Mouse (Mus musculus) limb, embryonic 14.5 days (tissue): ENCODE results near the gene Fgd4. TPM values are rescaled to one million over a fixed set of nuclear protein-coding genes. Genes with fewer than 3 reads are reported as not detected.
"Not testable (repeated sequence)": the region's sequence is repeated elsewhere in the genome, so short reads cannot be mapped to it uniquely, and the experiment has no call there.

Experiments used
- ATAC-seq: fragments of 200-750 bp; cut with Nextera tagmentation; 2 replicates; pipeline ENCODE4 v1.8.0; 2017; ENCODE audit warnings: low read depth, moderate number of reproducible peaks, moderate TSS enrichment; ENCODE audit not compliant: low FRiP score
- DNase-seq: peaks from one replicate; pipeline ENCODE4 v3.0.0-alpha.2; 2015; ENCODE audit warnings: low spot score
- H3K27ac ChIP-seq: fragments of 300-500 bp; sonication (generic); replicated peaks from 2 replicates; pipeline ENCODE4 v1.5.1; 2014; ENCODE audit warnings: low read depth, mild to moderate bottlenecking, low read length, moderate library complexity, mixed read lengths
- H3K27me3 ChIP-seq: fragments of 300-500 bp; sonication (generic); 2 replicates; pipeline ENCODE4 v1.6.1; 2014; ENCODE audit warnings: low read length, mixed read lengths; ENCODE audit not compliant: control insufficient read depth, insufficient read depth
- H3K36me3 ChIP-seq: fragments of 300-500 bp; sonication (generic); 2 replicates; pipeline ENCODE4 v1.6.1; 2014; ENCODE audit warnings: mild to moderate bottlenecking, low read length, moderate library complexity, mixed read lengths; ENCODE audit not compliant: control insufficient read depth, insufficient read depth
- H3K4me1 ChIP-seq: fragments of 300-500 bp; sonication (generic); 2 replicates; pipeline ENCODE4 v1.6.1; 2014; ENCODE audit warnings: antibody characterized with exemption, low read length, mixed read lengths; ENCODE audit not compliant: control insufficient read depth, insufficient read depth
- H3K4me2 ChIP-seq: fragments of 300-500 bp; sonication (generic); replicated peaks from 2 replicates; pipeline ENCODE4 v1.6.1; 2014; ENCODE audit warnings: low read depth, mild to moderate bottlenecking, low read length, moderate library complexity; ENCODE audit not compliant: severe bottlenecking
- H3K4me3 ChIP-seq: fragments of 300-500 bp; sonication (generic); replicated peaks from 2 replicates; pipeline ENCODE4 v1.5.1; 2014; ENCODE audit warnings: low read length
- H3K9ac ChIP-seq: fragments of 300-500 bp; sonication (generic); 2 replicates; pipeline ENCODE4 v1.6.1; 2014; ENCODE audit warnings: mild to moderate bottlenecking, low read depth, low read length, moderate library complexity; ENCODE audit not compliant: severe bottlenecking
- H3K9me3 ChIP-seq: fragments of 300-500 bp; sonication (generic); 2 replicates; pipeline ENCODE4 v1.6.1; 2016; ENCODE audit warnings: low read length; ENCODE audit not compliant: control insufficient read depth
- POLR2A ChIP-seq: fragments of 200-500 bp; IDR thresholded peaks from 2 replicates; pipeline ENCODE4 v1.8.0; 2012; ENCODE audit warnings: inconsistent platforms, mild to moderate bottlenecking, moderate library complexity, borderline replicate concordance; ENCODE audit not compliant: insufficient read depth, insufficient read length; ENCODE audit errors: extremely low read depth
- WGBS: fragments of 180-500 bp; shearing (Covaris S2); extraction: QIAGEN DNeasy Blood & Tissue Kit; methylation state at CpG from one replicate; pipeline ENCODE4 v1.1.7; 2014; 5-methylcytosine and 5-hydroxymethylcytosine counted together
- polyA plus RNA-seq, 2 experiments: library from polyadenylated mRNA; depleted of rRNA in 1 of 2; stranded (reverse) in 1 of 2; unstranded in 1 of 2; fragments of >200 nt; fragmentation: Nextera tagmentation in 1 of 2; extraction: Ambion mirVana in 1 of 2; gene quantifications; 2 replicates each; pipeline versions ENCODE4 v1.2.1 to v1.2.3; 2012 to 2014

The Fgd4 gene
- polyA plus RNA-seq, 2 experiments = 2.7 to 6.0 TPM

GRCm38 (mm10) chr16:16546657-16547056, 53.7 kb downstream of the Fgd4 start:
- H3K27me3 ChIP-seq = no peaks in the 10 kb centered on the region
- no peaks in the 10 kb centered on the region for H3K9me3 ChIP-seq
- TF ChIP-seq POLR2A = no peak
- no peak overlapping the region for H3K4me3 ChIP-seq
- no peak overlapping the region for H3K9ac ChIP-seq
- DNase-seq = no peak
- no peaks in the 10 kb centered on the region for H3K36me3 ChIP-seq
- no peak for ATAC-seq
- WGBS = 65% methylated on average over 1 of the region's 1 CpGs
- H3K4me2 ChIP-seq = no peak overlapping the region
- no peak overlapping the region for H3K27ac ChIP-seq
- H3K4me1 ChIP-seq = no peaks in the 10 kb centered on the region

- Histone ChIP-seq H3K27ac (no peak overlapping the region), H3K9me3 (no peaks in the 10 kb centered on the region), H3K27me3 (no peaks in the 10 kb centered on the region), H3K9ac (no peak overlapping the region), H3K4me2 (no peak overlapping the region), H3K4me1 (no peaks in the 10 kb centered on the region), H3K4me3 (no peak overlapping the region), H3K36me3 (no peaks in the 10 kb centered on the region)
- 57% methylated on average over 3 of the region's 3 CpGs for WGBS
- ATAC-seq (no peak), DNase-seq (no peak)
- no peak for TF ChIP-seq POLR2A
These were observed 57.4 kb downstream of the Fgd4 start for GRCm38 (mm10) chr16:16542956-16543441.

GRCm38 (mm10) chr16:16539396-16539795, 61.0 kb downstream of the Fgd4 start:
- not testable (repeated sequence) for H3K4me3 ChIP-seq, H3K4me2 ChIP-seq, DNase-seq, H3K4me1 ChIP-seq, H3K27ac ChIP-seq, H3K27me3 ChIP-seq, ATAC-seq, H3K9me3 ChIP-seq, H3K9ac ChIP-seq, H3K36me3 ChIP-seq
- WGBS = 74% methylated on average over 2 of the region's 2 CpGs

- no peak for TF ChIP-seq POLR2A
- Histone ChIP-seq H3K9me3 (no peaks in the 10 kb centered on the region), H3K36me3 (no peaks in the 10 kb centered on the region), H3K4me1 (no peaks in the 10 kb centered on the region), H3K27ac (no peak overlapping the region), H3K4me3 (no peak overlapping the region), H3K27me3 (no peaks in the 10 kb centered on the region), H3K4me2 (no peak overlapping the region), H3K9ac (no peak overlapping the region)
- DNase-seq = no peak
- WGBS = 74% methylated on average over 2 of the region's 2 CpGs
- ATAC-seq = no peak
These were observed 65.1 kb downstream of the Fgd4 start for GRCm38 (mm10) chr16:16535232-16535631.

GRCm38 (mm10) chr16:16528014-16528413, 72.3 kb downstream of the Fgd4 start:
- no peak for DNase-seq
- no peak for TF ChIP-seq POLR2A
- Histone ChIP-seq H3K4me3 (no peak overlapping the region), H3K4me1 (peaks cover 5% of the 10 kb centered on the region; the same call in 1 of the 2 replicates), H3K27me3 (no peaks in the 10 kb centered on the region), H3K36me3 (no peaks in the 10 kb centered on the region), H3K27ac (no peak overlapping the region), H3K9me3 (no peaks in the 10 kb centered on the region), H3K9ac (no peak overlapping the region; the same call in 1 of the 2 replicates), H3K4me2 (no peak overlapping the region)
- ATAC-seq = no peak
- 61% methylated on average over 3 of the region's 3 CpGs for WGBS

GRCm38 (mm10) chr16:16527267-16527666, 73.1 kb downstream of the Fgd4 start:
- H3K27me3 ChIP-seq = no peaks in the 10 kb centered on the region
- no peak overlapping the region for H3K4me2 ChIP-seq
- ATAC-seq (peak; percentile 65), DNase-seq (peak; percentile 31)
- H3K4me1 ChIP-seq = peaks cover 5% of the 10 kb centered on the region; the same call in 1 of the 2 replicates
- no peak overlapping the region for H3K4me3 ChIP-seq
- H3K9me3 ChIP-seq = no peaks in the 10 kb centered on the region
- H3K36me3 ChIP-seq = no peaks in the 10 kb centered on the region
- H3K9ac ChIP-seq = no peak overlapping the region
- no peak for TF ChIP-seq POLR2A
- 56% methylated on average over 8 of the region's 8 CpGs for WGBS
- H3K27ac ChIP-seq = peak overlapping the region; percentile 34; the same call in 1 of the 2 replicates
